Mouse (Mus musculus) layer of hippocampus, adult 8-10 months (tissue): Measurements from ENCODE around the gene Cnot10. TPM values are rescaled to one million over a fixed set of nuclear protein-coding genes. Genes with fewer than 3 reads are reported as not detected.

Experiments
- DNase-seq, 2 experiments: peaks; one replicate each; pipeline ENCODE4 v3.0.0; 2022; ENCODE audit warnings: low spot score in 2 of 2
- total RNA-seq, 4 experiments: library from RNA; stranded (reverse); gene quantifications; 2 replicates each; pipeline ENCODE4 v1.2.4; 2022

Gene Cnot10
- total RNA-seq, result 10 to 100 TPM; 48.5 to 56.0 (median 53.2) TPM

- DNase-seq, result peak; percentile 92 to 95
These were observed at the start of gene Cnot10 for GRCm38 (mm10) chr9:114639839-114640646. TSS of gene Cnot10 (minus strand) at chr9:114640184.

- DNase-seq, result peak in 1 of 2 experiments; percentile 36
These were observed 49.0 kb upstream of the Cnot10 start for GRCm38 (mm10) chr9:114688953-114689407.

- DNase-seq, result peak; percentile 95 to 98
These were observed 48.4 kb upstream of the Cnot10 start, which contains the start of gene Dync1li1 for GRCm38 (mm10) chr9:114688252-114688952. TSS of gene Dync1li1 (plus strand) at chr9:114688790.

- DNase-seq, result peak in 1 of 2 experiments; percentile 11
These were observed 47.7 kb upstream of the Cnot10 start for GRCm38 (mm10) chr9:114687639-114688038.

GRCm38 (mm10) chr9:114686245-114686644 is 46.3 kb upstream of the Cnot10 start:
- no peak for DNase-seq

GRCm38 (mm10) chr9:114682193-114682592 is 42.2 kb upstream of the Cnot10 start:
- no peak for DNase-seq

- DNase-seq, result no peak
These were observed 40.5 kb upstream of the Cnot10 start for GRCm38 (mm10) chr9:114680531-114680930.

GRCm38 (mm10) chr9:114679944-114680343 is 40.0 kb upstream of the Cnot10 start:
- DNase-seq, result no peak

- no peak for DNase-seq
These were observed 38.6 kb upstream of the Cnot10 start for GRCm38 (mm10) chr9:114678576-114678975.

- no peak for DNase-seq
These were observed 33.6 kb upstream of the Cnot10 start for GRCm38 (mm10) chr9:114673626-114674025.

GRCm38 (mm10) chr9:114672703-114673561 is 32.9 kb upstream of the Cnot10 start:
- peak in 1 of 2 experiments; percentile 15 for DNase-seq

- DNase-seq, result no peak
These were observed 32.0 kb upstream of the Cnot10 start for GRCm38 (mm10) chr9:114671946-114672345.

- DNase-seq, result no peak
These were observed 29.0 kb upstream of the Cnot10 start for GRCm38 (mm10) chr9:114669011-114669410.

GRCm38 (mm10) chr9:114668047-114668446 is 28.1 kb upstream of the Cnot10 start:
- DNase-seq, result no peak

GRCm38 (mm10) chr9:114666858-114667257 is 26.9 kb upstream of the Cnot10 start:
- DNase-seq, result no peak

GRCm38 (mm10) chr9:114663782-114664181 is 23.8 kb upstream of the Cnot10 start:
- no peak for DNase-seq

GRCm38 (mm10) chr9:114661991-114662390 is 22.0 kb upstream of the Cnot10 start:
- DNase-seq, result no peak

- DNase-seq, result no peak
These were observed 21.0 kb upstream of the Cnot10 start for GRCm38 (mm10) chr9:114660983-114661382.

GRCm38 (mm10) chr9:114660506-114660905 is 20.5 kb upstream of the Cnot10 start:
- DNase-seq, result no peak

GRCm38 (mm10) chr9:114656701-114657100 is 16.7 kb upstream of the Cnot10 start:
- DNase-seq, result no peak

- no peak for DNase-seq
These were observed 15.4 kb upstream of the Cnot10 start for GRCm38 (mm10) chr9:114655356-114655755.
